Mouse (Mus musculus) midbrain, embryonic 12.5 days (tissue): Measurements from ENCODE around the gene Abhd11. TPM values are rescaled to one million over a fixed set of nuclear protein-coding genes. Genes with fewer than 3 reads are reported as not detected.

Experiments
- polyA plus RNA-seq: library from polyadenylated mRNA; unstranded; fragments of >200 nt; fragmentation: Nextera tagmentation; extraction: Ambion mirVana; gene quantifications from 2 replicates; pipeline ENCODE4 v1.2.1, GENCODE M21; 2016

The Abhd11 gene
- polyA plus RNA-seq, 1 experiment from 2014 or later = 41.4 TPM

Other genes with a start within 250 kb of the Abhd11 start
- gene Tmem270, start 102.4 kb upstream of the Abhd11 start, polyA plus RNA-seq = not detected in 2 replicates
- 2.5 TPM in 2 replicates for gene Cldn13, start 93.6 kb upstream of the Abhd11 start, polyA plus RNA-seq
- 9.5 and 10.4 TPM in 2 replicates for gene Mettl27, start 76.8 kb upstream of the Abhd11 start, polyA plus RNA-seq
- 0.98 and 2.0 TPM in 2 replicates for gene Cldn4, start 62.2 kb upstream of the Abhd11 start, polyA plus RNA-seq
- gene Cldn3, start 22.9 kb upstream of the Abhd11 start, polyA plus RNA-seq = 2.3 and 2.8 TPM in 2 replicates
- 27.8 and 29.3 TPM in 2 replicates for gene Stx1a, start 14.3 kb downstream of the Abhd11 start, polyA plus RNA-seq
- gene Dnajc30, start 55.0 kb downstream of the Abhd11 start, polyA plus RNA-seq = 27.6 and 28.3 TPM in 2 replicates
- gene Bud23, start 55.8 kb downstream of the Abhd11 start, polyA plus RNA-seq = 118 and 119 TPM in 2 replicates
- gene Vps37d, start 69.1 kb downstream of the Abhd11 start, polyA plus RNA-seq = 28.2 and 32.1 TPM in 2 replicates
- gene Mlxipl, start 80.7 kb downstream of the Abhd11 start, polyA plus RNA-seq = 2.0 and 2.1 TPM in 2 replicates
- gene Tbl2, start 140.5 kb downstream of the Abhd11 start, polyA plus RNA-seq = 26.3 and 26.5 TPM in 2 replicates
- 46.8 and 49.6 TPM in 2 replicates for gene Bcl7b, start 159.1 kb downstream of the Abhd11 start, polyA plus RNA-seq
- gene Baz1b, start 178.1 kb downstream of the Abhd11 start, polyA plus RNA-seq = 68.1 and 70.4 TPM in 2 replicates
- gene Fzd9, start 242.1 kb downstream of the Abhd11 start, polyA plus RNA-seq = 12.2 and 14.6 TPM in 2 replicates